Mouse (Mus musculus): ENCODE measurements around the gene Tecpr1. TPM values are rescaled to one million over a fixed set of nuclear protein-coding genes. Genes with fewer than 3 reads are reported as not detected.

Tecpr1 gene
- polyA plus RNA-seq, 1 experiment from 2014 or later = 48.2 TPM

DNA sequence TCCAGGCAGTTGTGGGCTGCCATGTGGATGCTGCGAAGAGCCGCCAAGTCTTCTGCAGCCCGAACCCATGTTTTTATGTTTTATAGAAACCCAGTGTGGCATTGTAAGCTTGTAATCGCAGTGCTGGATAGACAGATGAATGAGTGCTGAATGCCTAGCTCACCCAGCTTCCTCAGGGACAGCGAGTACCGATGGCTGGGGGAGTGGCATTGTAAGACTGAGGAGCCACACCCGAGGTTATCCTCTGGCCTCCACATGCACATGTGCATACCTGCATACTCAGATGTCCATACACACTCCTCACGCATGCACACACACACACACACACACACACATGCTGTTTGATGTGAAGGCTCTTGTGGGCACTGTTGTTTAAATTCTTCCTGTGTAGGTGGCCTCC, 64.3 kb downstream of the Tecpr1 start:
- peaks cover 15% of the 10 kb centered on the region for H3K36me3 ChIP-seq (ENCODE audit: control insufficient read depth, insufficient read depth, low read length)
- H3K4me1 ChIP-seq (ENCODE audit: control insufficient read depth, insufficient read depth, low read length) = peaks cover 2% of the 10 kb centered on the region; the same call in 1 of the 2 replicates
- no peak overlapping the region for H3K27ac ChIP-seq (ENCODE audit: low read length)
- H3K9me3 ChIP-seq (replicated peaks; ENCODE audit: control insufficient read depth, low read length, poor library complexity, severe bottlenecking) = no peaks in the 10 kb centered on the region
- no peaks in the 10 kb centered on the region for H3K27me3 ChIP-seq (ENCODE audit: control insufficient read depth, insufficient read depth, low read depth, low read length)
- H3K9ac ChIP-seq (ENCODE audit: low read depth, low read length) = no peak overlapping the region
- WGBS = 85% methylated on average over 8 of the region's 8 CpGs
- ATAC-seq = no peak
- H3K4me3 ChIP-seq (ENCODE audit: low read depth, low read length) = no peak overlapping the region
- H3K4me2 ChIP-seq (ENCODE audit: low read length) = no peak overlapping the region

DNA sequence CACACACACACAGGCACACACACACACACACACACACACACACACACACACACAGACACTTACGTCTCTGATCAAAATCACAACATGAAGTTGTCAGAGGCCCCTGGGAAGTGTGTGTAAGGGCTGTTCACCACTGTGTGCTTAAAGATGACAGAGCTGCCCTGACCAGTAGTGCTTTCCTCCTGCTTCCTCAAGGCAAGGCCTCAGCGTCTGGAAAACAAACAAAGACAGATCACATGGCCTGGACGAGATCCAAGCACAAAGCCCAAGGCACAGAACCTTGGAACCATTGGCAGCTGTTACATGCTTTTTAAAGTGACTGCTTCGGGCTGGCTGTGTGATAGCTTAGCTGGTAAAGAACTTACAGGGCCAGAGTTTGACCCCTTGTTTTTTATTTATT, 64.8 kb downstream of the Tecpr1 start:
- 26% methylated on average over 4 of the region's 4 CpGs for WGBS
- peak; percentile 62; the same call in 1 of the 2 replicates for ATAC-seq
- Histone ChIP-seq H3K9ac (ENCODE audit: low read depth, low read length) (no peak overlapping the region), H3K27me3 (ENCODE audit: control insufficient read depth, insufficient read depth, low read depth, low read length) (no peaks in the 10 kb centered on the region), H3K9me3 (replicated peaks; ENCODE audit: control insufficient read depth, low read length, poor library complexity, severe bottlenecking) (no peaks in the 10 kb centered on the region), H3K27ac (ENCODE audit: low read length) (0 out of 2 replicates have a peak overlapping the region, but pooled peaks have one; percentile 50), H3K4me1 (ENCODE audit: control insufficient read depth, insufficient read depth, low read length) (peaks cover 2% of the 10 kb centered on the region; the same call in 1 of the 2 replicates), H3K4me3 (ENCODE audit: low read depth, low read length) (no peak overlapping the region), H3K36me3 (ENCODE audit: control insufficient read depth, insufficient read depth, low read length) (peaks cover 10% of the 10 kb centered on the region), H3K4me2 (ENCODE audit: low read length) (no peak overlapping the region)

DNA sequence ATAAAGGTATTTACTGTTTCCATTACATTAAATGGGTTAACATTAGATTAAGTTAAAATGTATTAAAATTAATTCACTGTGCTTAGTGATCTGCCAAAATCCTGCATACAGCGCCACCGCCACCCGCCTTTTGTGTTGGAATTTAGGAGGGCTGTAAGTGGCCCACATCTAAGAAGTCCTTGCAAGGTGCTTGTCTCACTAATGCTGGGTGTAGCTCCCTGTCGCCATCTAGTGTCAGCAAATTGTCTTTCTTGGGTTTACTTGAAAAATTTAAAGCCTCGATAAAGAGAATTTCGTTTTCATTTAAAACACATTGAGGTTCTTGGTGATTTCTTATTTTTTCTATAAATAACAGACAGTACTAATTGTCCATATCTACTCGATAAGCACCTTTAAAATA, 68.9 kb downstream of the Tecpr1 start:
- H3K4me1 ChIP-seq (ENCODE audit: control insufficient read depth, insufficient read depth, low read length) = no peaks in the 10 kb centered on the region
- ATAC-seq = no peak
- H3K4me2 ChIP-seq (ENCODE audit: low read length) = no peak overlapping the region
- H3K4me3 ChIP-seq (ENCODE audit: low read depth, low read length) = no peak overlapping the region
- no peaks in the 10 kb centered on the region for H3K27me3 ChIP-seq (ENCODE audit: control insufficient read depth, insufficient read depth, low read depth, low read length)
- 28% methylated on average over 7 of the region's 7 CpGs for WGBS
- no peak overlapping the region for H3K9ac ChIP-seq (ENCODE audit: low read depth, low read length)
- no peaks in the 10 kb centered on the region for H3K9me3 ChIP-seq (replicated peaks; ENCODE audit: control insufficient read depth, low read length, poor library complexity, severe bottlenecking)
- peaks cover 13% of the 10 kb centered on the region; the same call in 1 of the 2 replicates for H3K36me3 ChIP-seq (ENCODE audit: control insufficient read depth, insufficient read depth, low read length)
- no peak overlapping the region for H3K27ac ChIP-seq (ENCODE audit: low read length)

DNA sequence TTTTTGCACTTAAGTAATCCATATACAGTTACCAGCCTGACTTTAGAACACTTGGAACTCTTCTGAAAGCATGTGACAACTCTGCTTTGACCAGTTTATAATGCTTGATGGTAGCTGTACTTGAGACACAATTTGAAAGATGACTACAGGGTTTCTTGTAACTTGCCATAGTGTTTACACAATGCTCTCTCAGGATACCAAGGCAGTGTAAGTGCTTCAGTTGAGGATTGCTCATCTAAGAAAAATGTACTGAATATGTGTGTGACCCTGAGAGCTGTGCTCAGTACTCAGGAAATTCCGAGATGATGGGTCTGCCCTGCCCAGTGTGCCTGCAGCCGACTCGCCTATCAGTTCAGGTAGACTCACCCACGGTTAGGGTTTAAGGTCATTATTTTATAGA, 72.1 kb downstream of the Tecpr1 start:
- H3K27ac ChIP-seq (ENCODE audit: low read length) = no peak overlapping the region
- ATAC-seq = no peak
- 97% methylated on average over 4 of the region's 4 CpGs for WGBS

DNA sequence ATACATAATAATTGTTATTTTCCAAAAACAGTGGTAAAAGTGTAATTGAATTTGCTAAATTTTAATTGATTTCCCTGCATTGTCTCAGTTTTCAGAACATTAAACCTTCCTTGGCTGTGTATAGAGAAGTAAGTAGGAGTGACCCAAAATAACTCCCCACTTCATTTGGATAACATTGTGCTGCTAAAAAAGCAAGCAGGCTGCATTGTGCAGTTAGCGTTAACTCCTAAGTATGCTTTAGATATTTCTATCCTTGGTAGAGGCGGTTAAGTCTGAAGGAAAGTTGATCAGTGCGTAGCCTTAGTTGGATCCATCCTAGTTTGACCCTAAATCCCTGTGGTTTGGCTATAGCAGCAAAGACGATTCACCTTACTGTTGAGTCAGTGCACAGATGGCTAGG, 73.9 kb downstream of the Tecpr1 start:
- no peak overlapping the region for H3K4me2 ChIP-seq (ENCODE audit: low read length)
- 94% methylated on average over 4 of the region's 4 CpGs for WGBS
- ATAC-seq = no peak
- no peak overlapping the region for H3K4me3 ChIP-seq (ENCODE audit: low read depth, low read length)
- no peak overlapping the region for H3K9ac ChIP-seq (ENCODE audit: low read depth, low read length)
- H3K4me1 ChIP-seq (ENCODE audit: control insufficient read depth, insufficient read depth, low read length) = no peaks in the 10 kb centered on the region
- H3K9me3 ChIP-seq (replicated peaks; ENCODE audit: control insufficient read depth, low read length, poor library complexity, severe bottlenecking) = no peaks in the 10 kb centered on the region
- no peak overlapping the region for H3K27ac ChIP-seq (ENCODE audit: low read length)
- no peaks in the 10 kb centered on the region for H3K27me3 ChIP-seq (ENCODE audit: control insufficient read depth, insufficient read depth, low read depth, low read length)
- H3K36me3 ChIP-seq (ENCODE audit: control insufficient read depth, insufficient read depth, low read length) = peaks cover 17% of the 10 kb centered on the region; the same call in 1 of the 2 replicates

More for the DNA sequence above, 72.1 kb downstream of the Tecpr1 start:
- H3K9me3 ChIP-seq (replicated peaks; ENCODE audit: control insufficient read depth, low read length, poor library complexity, severe bottlenecking) = no peaks in the 10 kb centered on the region
- H3K4me2 ChIP-seq (ENCODE audit: low read length) = no peak overlapping the region
- peaks cover 17% of the 10 kb centered on the region; the same call in 1 of the 2 replicates for H3K36me3 ChIP-seq (ENCODE audit: control insufficient read depth, insufficient read depth, low read length)
- H3K4me3 ChIP-seq (ENCODE audit: low read depth, low read length) = no peak overlapping the region
- no peaks in the 10 kb centered on the region for H3K4me1 ChIP-seq (ENCODE audit: control insufficient read depth, insufficient read depth, low read length)
- H3K27me3 ChIP-seq (ENCODE audit: control insufficient read depth, insufficient read depth, low read depth, low read length) = no peaks in the 10 kb centered on the region
- no peak overlapping the region for H3K9ac ChIP-seq (ENCODE audit: low read depth, low read length)

DNA sequence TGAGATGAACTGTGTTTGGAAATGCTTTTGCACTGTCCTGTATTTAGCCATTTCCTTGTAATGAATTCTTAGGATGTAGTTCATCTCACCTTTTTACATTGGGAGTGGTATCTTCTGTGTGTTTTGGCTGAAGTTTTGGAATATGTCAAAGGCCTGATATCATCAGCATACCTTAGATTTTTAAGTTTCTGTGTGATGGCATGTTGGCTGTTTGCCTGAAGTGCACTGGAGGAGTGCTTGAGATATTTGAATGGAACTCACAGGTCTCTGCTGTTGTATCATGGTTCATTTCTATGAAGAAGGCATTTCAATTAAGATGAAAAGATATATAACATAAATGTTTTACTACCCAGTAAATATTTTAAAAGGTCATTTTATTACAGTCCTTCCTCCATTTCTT, 76.5 kb downstream of the Tecpr1 start:
- ATAC-seq = no peak
- Histone ChIP-seq H3K4me2 (ENCODE audit: low read length) (no peak overlapping the region), H3K9me3 (replicated peaks; ENCODE audit: control insufficient read depth, low read length, poor library complexity, severe bottlenecking) (no peaks in the 10 kb centered on the region), H3K27me3 (ENCODE audit: control insufficient read depth, insufficient read depth, low read depth, low read length) (no peaks in the 10 kb centered on the region), H3K9ac (ENCODE audit: low read depth, low read length) (no peak overlapping the region), H3K4me1 (ENCODE audit: control insufficient read depth, insufficient read depth, low read length) (no peaks in the 10 kb centered on the region), H3K4me3 (ENCODE audit: low read depth, low read length) (no peak overlapping the region), H3K36me3 (ENCODE audit: control insufficient read depth, insufficient read depth, low read length) (peaks cover 20% of the 10 kb centered on the region; the same call in 1 of the 2 replicates), H3K27ac (ENCODE audit: low read length) (no peak overlapping the region)

Other genes with a start within 250 kb of the Tecpr1 start
- gene Ccz1, start 208.7 kb downstream of the Tecpr1 start, polyA plus RNA-seq (2015; fragmentation: Nextera tagmentation; extraction: Ambion mirVana) = 82.5 and 82.7 TPM in 2 replicates
- gene Ocm, start 196.9 kb downstream of the Tecpr1 start, polyA plus RNA-seq (2015; fragmentation: Nextera tagmentation; extraction: Ambion mirVana) = not detected in 2 replicates
- 9.0 and 9.3 TPM in 2 replicates for gene Lmtk2, start 123.2 kb downstream of the Tecpr1 start, polyA plus RNA-seq (2015; fragmentation: Nextera tagmentation; extraction: Ambion mirVana)
- gene Bhlha15, start 33.3 kb downstream of the Tecpr1 start, polyA plus RNA-seq (2015; fragmentation: Nextera tagmentation; extraction: Ambion mirVana) = not detected in 2 replicates
- gene Bri3, start 20.8 kb upstream of the Tecpr1 start, polyA plus RNA-seq (2015; fragmentation: Nextera tagmentation; extraction: Ambion mirVana) = 97.3 and 98.5 TPM in 2 replicates
- gene Baiap2l1, start 134.5 kb upstream of the Tecpr1 start, polyA plus RNA-seq (2015; fragmentation: Nextera tagmentation; extraction: Ambion mirVana) = 1.2 TPM in 2 replicates

Measured in midbrain, embryonic 16.5 days (tissue).